Mouse (Mus musculus) intestine, postnatal 0 days (tissue): Measurements from ENCODE around the gene Tecta. TPM values are rescaled to one million over a fixed set of nuclear protein-coding genes. Genes with fewer than 3 reads are reported as not detected.

Experiments used
- ATAC-seq: fragments of 200-750 bp; cut with Nextera tagmentation; 2 replicates; pipeline ENCODE4 v1.8.0; 2017; ENCODE audit warnings: mild to moderate bottlenecking, moderate TSS enrichment, moderate library complexity
- H3K27ac ChIP-seq: fragments of 300-500 bp; sonication (generic); 2 replicates; pipeline ENCODE4 v1.5.1; 2014; ENCODE audit warnings: mild to moderate bottlenecking, low read depth, low read length, moderate library complexity
- H3K27me3 ChIP-seq: fragments of 300-500 bp; sonication (generic); replicated peaks from 2 replicates; pipeline ENCODE4 v1.6.1; 2014; ENCODE audit warnings: low read length, mixed read lengths; ENCODE audit not compliant: control insufficient read depth, insufficient read depth
- H3K36me3 ChIP-seq: fragments of 300-500 bp; sonication (generic); 2 replicates; pipeline ENCODE4 v1.6.1; 2014; ENCODE audit warnings: mild to moderate bottlenecking, moderate library complexity; ENCODE audit not compliant: control insufficient read depth, insufficient read depth
- H3K4me1 ChIP-seq: fragments of 300-500 bp; sonication (generic); replicated peaks from 2 replicates; pipeline ENCODE4 v1.6.1; 2014; ENCODE audit warnings: antibody characterized with exemption, low read length, mixed read lengths; ENCODE audit not compliant: control insufficient read depth, insufficient read depth
- H3K4me2 ChIP-seq: fragments of 300-500 bp; sonication (generic); replicated peaks from 2 replicates; pipeline ENCODE4 v1.6.1; 2014; ENCODE audit warnings: low read depth, mild to moderate bottlenecking, moderate library complexity
- H3K4me3 ChIP-seq: fragments of 300-500 bp; sonication (generic); 2 replicates; pipeline ENCODE4 v1.5.1; 2014; ENCODE audit warnings: low read depth, low read length
- H3K9ac ChIP-seq: fragments of 300-500 bp; sonication (generic); 2 replicates; pipeline ENCODE4 v1.6.1; 2014; ENCODE audit warnings: mild to moderate bottlenecking, low read depth, low read length
- H3K9me3 ChIP-seq: fragments of 300-500 bp; sonication (generic); 2 replicates; pipeline ENCODE4 v1.6.1; 2016; ENCODE audit warnings: mixed run types; ENCODE audit not compliant: control insufficient read depth
- CTCF ChIP-seq: sonication (generic); IDR thresholded peaks from 2 replicates; pipeline ENCODE4 v1.5.1; 2016; ENCODE audit warnings: low read depth, mild to moderate bottlenecking, control low read depth, antibody characterized with exemption, moderate library complexity
- WGBS: fragments of 180-500 bp; shearing (Covaris S2); extraction: QIAGEN DNeasy Blood & Tissue Kit; methylation state at CpG from one replicate; pipeline ENCODE4 v1.1.7; 2014; 5-methylcytosine and 5-hydroxymethylcytosine counted together
- polyA plus RNA-seq: library from polyadenylated mRNA; unstranded; fragments of >200 nt; fragmentation: Nextera tagmentation; extraction: Ambion mirVana; gene quantifications from 2 replicates; pipeline ENCODE4 v1.2.1, GENCODE M21; 2015

The Tecta gene
- polyA plus RNA-seq, 1 experiment from 2014 or later, result 0.04 TPM

- H3K9me3 ChIP-seq, result no peaks in the 10 kb centered on the region
- no peak overlapping the region for H3K27ac ChIP-seq
- no peaks in the 10 kb centered on the region for H3K27me3 ChIP-seq
- TF ChIP-seq CTCF, result no peak
- peaks cover 4% of the 10 kb centered on the region for H3K36me3 ChIP-seq
- no peak overlapping the region for H3K9ac ChIP-seq
- ATAC-seq, result no peak
- 63% methylated on average over 1 of the region's 1 CpGs for WGBS
- no peak overlapping the region for H3K4me3 ChIP-seq
- H3K4me2 ChIP-seq, result no peak overlapping the region
- H3K4me1 ChIP-seq, result no peaks in the 10 kb centered on the region
Observed at GRCm38 (mm10) chr9:42415184-42415583, 15.5 kb upstream of the Tecta start.

- Histone ChIP-seq H3K4me1 (no peaks in the 10 kb centered on the region), H3K4me3 (no peak overlapping the region), H3K27ac (no peak overlapping the region), H3K9me3 (no peaks in the 10 kb centered on the region), H3K9ac (no peak overlapping the region), H3K36me3 (peaks cover 4% of the 10 kb centered on the region), H3K27me3 (no peaks in the 10 kb centered on the region), H3K4me2 (no peak overlapping the region)
- 75% methylated on average over 12 of the region's 12 CpGs for WGBS
- no peak for TF ChIP-seq CTCF
- no peak for ATAC-seq
Observed at GRCm38 (mm10) chr9:42413345-42413744, 13.6 kb upstream of the Tecta start.

- Histone ChIP-seq H3K27me3 (no peaks in the 10 kb centered on the region), H3K4me2 (no peak overlapping the region), H3K4me1 (no peaks in the 10 kb centered on the region), H3K4me3 (no peak overlapping the region), H3K9me3 (no peaks in the 10 kb centered on the region), H3K9ac (no peak overlapping the region), H3K27ac (no peak overlapping the region), H3K36me3 (peaks cover 3% of the 10 kb centered on the region)
- WGBS, result 81% methylated on average over 6 of the region's 6 CpGs
- ATAC-seq, result no peak
- no peak for TF ChIP-seq CTCF
Observed at GRCm38 (mm10) chr9:42411296-42411695, 11.6 kb upstream of the Tecta start.

DNA sequence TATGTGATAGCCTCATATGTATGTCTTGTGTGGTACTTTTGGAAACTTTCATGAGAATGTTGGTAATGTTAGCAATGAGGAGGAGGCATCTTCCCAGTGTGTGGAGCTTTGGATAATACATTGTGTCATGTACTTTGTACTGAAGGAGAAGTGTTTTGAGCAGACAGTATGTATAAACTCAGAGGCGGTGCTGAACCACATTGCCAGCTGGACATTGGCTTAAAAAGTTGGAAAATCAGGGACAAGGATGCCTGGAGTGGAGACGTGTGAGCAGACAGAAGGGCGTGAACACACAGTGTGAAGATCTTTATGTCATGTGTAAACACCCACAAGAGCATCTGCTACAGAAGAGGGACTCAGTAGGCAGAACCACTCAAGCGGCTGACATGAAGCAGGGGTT lies 6.0 kb upstream of the Tecta start:
- Histone ChIP-seq H3K27ac (no peak overlapping the region), H3K4me2 (no peak overlapping the region), H3K27me3 (no peaks in the 10 kb centered on the region), H3K4me1 (no peaks in the 10 kb centered on the region), H3K36me3 (no peaks in the 10 kb centered on the region), H3K9ac (no peak overlapping the region), H3K9me3 (no peaks in the 10 kb centered on the region), H3K4me3 (no peak overlapping the region)
- no peak for ATAC-seq
- no peak for TF ChIP-seq CTCF
- 75% methylated on average over 4 of the region's 4 CpGs for WGBS

DNA sequence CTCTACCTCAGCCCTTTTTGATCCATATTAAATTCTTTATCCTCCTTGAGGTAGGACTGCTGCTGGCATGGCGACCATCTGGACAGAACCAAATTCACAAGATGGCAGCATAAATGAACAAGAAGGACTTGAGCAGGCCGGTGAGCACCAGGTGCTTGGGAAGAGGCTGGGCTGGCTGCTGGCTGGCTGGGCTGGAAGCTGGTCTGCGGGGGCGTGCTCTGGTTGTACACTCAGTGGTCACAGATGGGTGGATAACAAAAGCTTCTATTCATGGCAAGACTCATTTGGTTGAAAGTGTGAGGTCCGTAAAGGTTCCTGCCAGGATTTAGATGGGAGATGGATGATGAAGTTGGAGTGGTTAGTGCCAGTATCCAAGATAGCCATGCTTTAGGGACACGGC lies 1.8 kb upstream of the Tecta start:
- no peaks in the 10 kb centered on the region for H3K36me3 ChIP-seq

DNA sequence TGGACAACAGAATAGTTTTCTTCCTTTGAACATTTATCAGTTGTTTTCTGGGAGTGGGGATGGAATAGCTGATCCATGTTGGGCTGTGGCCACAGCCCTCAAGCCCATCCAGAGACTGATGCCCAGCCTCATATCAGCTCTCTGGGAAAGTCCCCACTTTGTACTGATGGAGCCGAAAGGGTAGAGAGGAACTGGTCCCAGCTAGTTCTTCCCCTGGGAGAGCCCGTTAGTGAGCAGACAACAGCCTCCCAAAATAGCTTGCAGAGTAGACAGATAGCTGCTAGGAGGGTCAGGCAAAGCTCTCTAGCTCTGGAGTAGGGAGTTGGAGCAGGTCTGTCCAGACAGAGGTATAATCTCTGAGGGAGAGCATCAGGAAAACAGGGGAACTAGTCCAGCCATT lies 3.6 kb downstream of the Tecta start:
- Histone ChIP-seq H3K36me3 (no peaks in the 10 kb centered on the region), H3K4me2 (no peak overlapping the region), H3K4me3 (no peak overlapping the region), H3K4me1 (no peaks in the 10 kb centered on the region), H3K9ac (no peak overlapping the region), H3K9me3 (no peaks in the 10 kb centered on the region), H3K27ac (no peak overlapping the region), H3K27me3 (no peaks in the 10 kb centered on the region)
- no peak for ATAC-seq
- no peak for TF ChIP-seq CTCF
- WGBS, result 65% methylated on average over 2 of the region's 2 CpGs

More for the DNA sequence above, 1.8 kb upstream of the Tecta start:
- 87% methylated on average over 6 of the region's 6 CpGs for WGBS
- Histone ChIP-seq H3K4me3 (no peak overlapping the region), H3K4me1 (no peaks in the 10 kb centered on the region), H3K4me2 (no peak overlapping the region), H3K27me3 (no peaks in the 10 kb centered on the region), H3K9ac (no peak overlapping the region), H3K27ac (no peak overlapping the region), H3K9me3 (no peaks in the 10 kb centered on the region)
- TF ChIP-seq CTCF, result no peak
- no peak for ATAC-seq

DNA sequence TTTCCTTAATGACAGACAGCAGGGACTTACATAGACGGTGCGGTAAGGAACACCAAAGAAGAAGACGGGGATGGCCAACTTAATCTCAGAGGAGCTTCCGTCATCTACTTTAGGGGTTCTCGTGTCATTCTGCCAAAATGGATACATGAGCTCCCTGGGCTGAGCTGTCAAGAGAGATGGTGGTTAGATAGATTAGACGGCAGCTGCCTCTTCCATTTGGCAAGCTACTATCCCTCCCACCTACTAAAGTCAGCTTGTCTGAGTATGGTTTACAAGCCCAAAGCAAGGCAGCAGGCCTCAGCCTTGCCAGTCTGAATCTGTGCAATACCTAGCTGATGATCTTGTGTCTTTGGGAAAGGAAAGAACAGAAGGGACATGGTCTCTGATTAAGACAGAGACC lies 4.8 kb downstream of the Tecta start:
- no peak overlapping the region for H3K4me3 ChIP-seq
- H3K9me3 ChIP-seq, result no peaks in the 10 kb centered on the region
- no peak for ATAC-seq
- no peak for TF ChIP-seq CTCF
- 80% methylated on average over 6 of the region's 6 CpGs for WGBS
- no peaks in the 10 kb centered on the region for H3K27me3 ChIP-seq
- no peak overlapping the region for H3K27ac ChIP-seq
- no peaks in the 10 kb centered on the region for H3K36me3 ChIP-seq
- no peak overlapping the region for H3K4me2 ChIP-seq
- H3K9ac ChIP-seq, result no peak overlapping the region
- no peaks in the 10 kb centered on the region for H3K4me1 ChIP-seq
